In the genomic region with DNA sequence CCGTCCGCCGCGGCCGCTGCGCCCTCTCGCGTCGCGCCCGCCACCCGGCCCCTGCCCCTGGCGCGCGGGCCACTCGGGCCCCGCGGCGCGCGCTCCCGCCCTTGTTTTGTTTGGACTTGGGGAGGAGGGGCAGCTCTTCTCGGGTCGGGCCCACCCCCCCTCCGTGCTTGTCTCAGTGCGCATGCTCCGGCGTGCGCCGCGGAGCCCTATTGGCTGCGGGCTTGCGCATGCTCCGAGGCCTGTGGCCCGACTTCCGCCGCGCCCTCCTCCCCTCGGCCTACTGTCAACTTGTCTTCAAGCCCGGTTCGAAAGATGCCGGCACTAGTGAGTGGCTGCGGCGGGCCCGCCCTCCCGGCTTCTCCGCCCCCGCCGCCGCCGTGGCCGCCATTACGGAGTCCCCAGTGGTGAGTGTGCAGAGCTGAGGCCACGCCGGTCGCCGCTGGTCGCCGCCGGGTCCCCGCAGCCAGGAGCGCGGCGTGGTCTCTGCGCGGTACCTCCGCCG, we compare ENCODE assay signal across 8 mouse cellular contexts. TPM values are rescaled to one million over a fixed set of nuclear protein-coding genes. Genes with fewer than 3 reads are reported as not detected.
A peak's percentile ranks its signal among the peaks of the same experiment; 100 is the strongest.
DNase-seq lines count a peak whose midpoint lies in the region; ATAC-seq and TF ChIP-seq lines count a peak whose summit lies in the region.

No protein-coding gene starts in this region.

- under 1% methylated on average over 49 of the region's 68 CpGs for WGBS in heart, embryonic 12.5 days
- WGBS in kidney, postnatal 0 days: under 1% methylated on average over 49 of the region's 68 CpGs
- WGBS in liver, embryonic 11.5 days: under 1% methylated on average over 63 of the region's 68 CpGs
- under 1% methylated on average over 38 of the region's 68 CpGs for WGBS in stomach, embryonic 14.5 days

- no peak for TF ChIP-seq CTCF in kidney, postnatal 0 days (IDR thresholded peaks at IDR 0.05; ENCODE audit: low read depth)

- peak overlapping the region; percentile 98 for H3K9ac ChIP-seq in heart, embryonic 12.5 days
- H3K9ac ChIP-seq in kidney, postnatal 0 days (ENCODE audit: low read depth, low read length): peak overlapping the region; percentile 98
- H3K9ac ChIP-seq in liver, embryonic 11.5 days (ENCODE audit: low read depth, low read length): peak overlapping the region; percentile 97
- peak overlapping the region; percentile 98 for H3K9ac ChIP-seq in stomach, embryonic 14.5 days (replicated peaks; ENCODE audit: low read depth, low read length)

- H3K27ac ChIP-seq in heart, embryonic 12.5 days (ENCODE audit: poor library complexity, severe bottlenecking): peak overlapping the region; percentile 99
- peak overlapping the region; percentile 100 for H3K27ac ChIP-seq in kidney, postnatal 0 days
- H3K27ac ChIP-seq in liver, embryonic 11.5 days (ENCODE audit: low read depth, low read length): peak overlapping the region; percentile 95
- H3K27ac ChIP-seq in stomach, embryonic 14.5 days (ENCODE audit: low read length): peak overlapping the region; percentile 99

- peak; percentile 99 for DNase-seq in CD4-positive helper T cell, adult 2 months (ENCODE audit: low read depth, low spot score)
- DNase-seq in brain, embryonic 18.5 days (ENCODE audit: low read depth, low spot score): peak; percentile 96
- DNase-seq in kidney, postnatal 0 days (ENCODE audit: low spot score): peak; percentile 98
- peak; percentile 99 for DNase-seq in liver, embryonic 11.5 days (ENCODE audit: low spot score)
- DNase-seq in naive thymus-derived CD4-positive, alpha-beta T cell, adult 2 months (ENCODE audit: low read depth): peak; percentile 99

- peaks cover under 1% of the 10 kb centered on the region for H3K36me3 ChIP-seq in heart, embryonic 12.5 days
- H3K36me3 ChIP-seq in kidney, postnatal 0 days (ENCODE audit: insufficient read depth, low read length): no peaks in the 10 kb centered on the region
- H3K36me3 ChIP-seq in liver, embryonic 11.5 days (ENCODE audit: control insufficient read depth, insufficient read depth, low read length): 0 out of 2 replicates have a peak, but pooled peaks cover 2% of the 10 kb centered on the region
- H3K36me3 ChIP-seq in stomach, embryonic 14.5 days (ENCODE audit: control insufficient read depth, insufficient read depth, low read length): peaks cover 5% of the 10 kb centered on the region

- peaks cover 33% of the 10 kb centered on the region for H3K4me1 ChIP-seq in heart, embryonic 12.5 days (replicated peaks)
- H3K4me1 ChIP-seq in kidney, postnatal 0 days (replicated peaks; ENCODE audit: insufficient read depth, low read length): peaks cover 10% of the 10 kb centered on the region
- H3K4me1 ChIP-seq in liver, embryonic 11.5 days (replicated peaks; ENCODE audit: control insufficient read depth, insufficient read depth, low read length): peaks cover 37% of the 10 kb centered on the region
- peaks cover 33% of the 10 kb centered on the region for H3K4me1 ChIP-seq in stomach, embryonic 14.5 days (ENCODE audit: control insufficient read depth, insufficient read depth, low read length)

- peak overlapping the region; percentile 87 for H3K4me3 ChIP-seq in heart, embryonic 12.5 days
- peak overlapping the region; percentile 96 for H3K4me3 ChIP-seq in kidney, postnatal 0 days (replicated peaks; ENCODE audit: low read depth, low read length)
- peak overlapping the region; percentile 97 for H3K4me3 ChIP-seq in liver, embryonic 11.5 days (ENCODE audit: low read depth, low read length)
- H3K4me3 ChIP-seq in stomach, embryonic 14.5 days (ENCODE audit: low read depth, low read length): peak overlapping the region; percentile 91

- no peaks in the 10 kb centered on the region for H3K27me3 ChIP-seq in heart, embryonic 12.5 days (replicated peaks)
- H3K27me3 ChIP-seq in kidney, postnatal 0 days (ENCODE audit: insufficient read depth, low read length): no peaks in the 10 kb centered on the region
- no peaks in the 10 kb centered on the region for H3K27me3 ChIP-seq in liver, embryonic 11.5 days (replicated peaks; ENCODE audit: control insufficient read depth, insufficient read depth, low read length)
- no peaks in the 10 kb centered on the region for H3K27me3 ChIP-seq in stomach, embryonic 14.5 days (ENCODE audit: control insufficient read depth, insufficient read depth, low read length)

- no peaks in the 10 kb centered on the region for H3K9me3 ChIP-seq in heart, embryonic 12.5 days (replicated peaks)
- no peaks in the 10 kb centered on the region for H3K9me3 ChIP-seq in kidney, postnatal 0 days (replicated peaks; ENCODE audit: low read length)
- H3K9me3 ChIP-seq in liver, embryonic 11.5 days (ENCODE audit: control insufficient read depth, low read length): no peaks in the 10 kb centered on the region
- H3K9me3 ChIP-seq in stomach, embryonic 14.5 days (ENCODE audit: control insufficient read depth, low read depth, low read length): no peaks in the 10 kb centered on the region

- H3K4me2 ChIP-seq in heart, embryonic 12.5 days: peak overlapping the region; percentile 84
- peak overlapping the region; percentile 79 for H3K4me2 ChIP-seq in kidney, postnatal 0 days (ENCODE audit: low read length)
- peak overlapping the region; percentile 91 for H3K4me2 ChIP-seq in liver, embryonic 11.5 days
- peak overlapping the region; percentile 90 for H3K4me2 ChIP-seq in stomach, embryonic 14.5 days (replicated peaks; ENCODE audit: low read depth, low read length)

- ATAC-seq in erythroid progenitor cell, adult 5-6 weeks (replicated peaks; ENCODE audit: low FRiP score, poor library complexity, severe bottlenecking): peak; percentile 89
- ATAC-seq in heart, embryonic 12.5 days (ENCODE audit: insufficient number of reproducible peaks, low FRiP score): peak; percentile 97
- peak; percentile 97 for ATAC-seq in kidney, postnatal 0 days (replicated peaks; ENCODE audit: low FRiP score, low read depth)
- ATAC-seq in liver, embryonic 11.5 days (replicated peaks; ENCODE audit: low FRiP score): peak; percentile 95
- peak; percentile 95 for ATAC-seq in stomach, embryonic 14.5 days (ENCODE audit: insufficient number of reproducible peaks, insufficient read depth, low FRiP score, low read depth)

RNA-seq across cellular contexts. Expression of a gene that starts 0.8 kb away (rescaled TPM):
- 196 and 200 TPM in 2 replicates for total RNA-seq in erythroid progenitor cell, adult 5-6 weeks (2015; ENCODE audit: low replicate concordance)
- 276 and 356 TPM in 2 replicates for total RNA-seq in erythroid progenitor cell, adult 5-6 weeks (2017; ENCODE audit: low replicate concordance)
- 109 and 114 TPM in 2 replicates for polyA plus RNA-seq in heart, embryonic 12.5 days (2016; fragmentation: Nextera tagmentation; extraction: Ambion mirVana)
- 134 and 144 TPM in 2 replicates for polyA plus RNA-seq in kidney, postnatal 0 days (2015; fragmentation: Nextera tagmentation; extraction: Ambion mirVana)
- 78.3 and 80.4 TPM in 2 replicates for polyA plus RNA-seq in liver, embryonic 11.5 days (2014; fragmentation: Nextera tagmentation; extraction: Ambion mirVana)
- polyA plus RNA-seq in stomach, embryonic 14.5 days (2014; fragmentation: Nextera tagmentation; extraction: Ambion mirVana): 192 and 196 TPM in 2 replicates

RNA-seq across cellular contexts. Expression of a gene that starts 33.3 kb away (rescaled TPM):
- total RNA-seq in erythroid progenitor cell, adult 5-6 weeks (2015; ENCODE audit: low replicate concordance): 1.8 and 3.8 TPM in 2 replicates
- total RNA-seq in erythroid progenitor cell, adult 5-6 weeks (2017; ENCODE audit: low replicate concordance): 3.5 and 3.8 TPM in 2 replicates
- polyA plus RNA-seq in heart, embryonic 12.5 days (2016; fragmentation: Nextera tagmentation; extraction: Ambion mirVana): 0.31 and 0.41 TPM in 2 replicates
- polyA plus RNA-seq in kidney, postnatal 0 days (2015; fragmentation: Nextera tagmentation; extraction: Ambion mirVana): 0.42 and 0.57 TPM in 2 replicates
- 0.81 and 0.99 TPM in 2 replicates for polyA plus RNA-seq in liver, embryonic 11.5 days (2014; fragmentation: Nextera tagmentation; extraction: Ambion mirVana)
- 0.41 and 0.48 TPM in 2 replicates for polyA plus RNA-seq in stomach, embryonic 14.5 days (2014; fragmentation: Nextera tagmentation; extraction: Ambion mirVana)

RNA-seq across cellular contexts. Expression of a gene that starts 33.3 kb away (rescaled TPM):
- total RNA-seq in erythroid progenitor cell, adult 5-6 weeks (2015; ENCODE audit: low replicate concordance): 0.72 and 2.5 TPM in 2 replicates
- total RNA-seq in erythroid progenitor cell, adult 5-6 weeks (2017; ENCODE audit: low replicate concordance): 1.3 TPM in 1 of 2 replicates, not detected in the other
- polyA plus RNA-seq in heart, embryonic 12.5 days (2016; fragmentation: Nextera tagmentation; extraction: Ambion mirVana): 0.44 and 0.52 TPM in 2 replicates
- polyA plus RNA-seq in kidney, postnatal 0 days (2015; fragmentation: Nextera tagmentation; extraction: Ambion mirVana): 0.66 and 0.80 TPM in 2 replicates
- 0.34 and 0.58 TPM in 2 replicates for polyA plus RNA-seq in liver, embryonic 11.5 days (2014; fragmentation: Nextera tagmentation; extraction: Ambion mirVana)
- polyA plus RNA-seq in stomach, embryonic 14.5 days (2014; fragmentation: Nextera tagmentation; extraction: Ambion mirVana): 0.98 and 1.5 TPM in 2 replicates

Comparison
In these comparisons a context has a peak if more than half of its experiments do, and no peak if none do; other contexts are left out.
1. Peak in every context shown above with its lines: DNase-seq, ATAC-seq, H3K4me3 ChIP-seq and H3K27ac ChIP-seq.